Mouse (Mus musculus) B cell, adult 2 months (primary cell): Measurements from ENCODE around the gene Cdc14a.

ENCODE experiments used
- DNase-seq, 2 experiments: peaks; one replicate each; pipeline ENCODE4 v3.0.0; 2022

Gene Cdc14a

DNA sequence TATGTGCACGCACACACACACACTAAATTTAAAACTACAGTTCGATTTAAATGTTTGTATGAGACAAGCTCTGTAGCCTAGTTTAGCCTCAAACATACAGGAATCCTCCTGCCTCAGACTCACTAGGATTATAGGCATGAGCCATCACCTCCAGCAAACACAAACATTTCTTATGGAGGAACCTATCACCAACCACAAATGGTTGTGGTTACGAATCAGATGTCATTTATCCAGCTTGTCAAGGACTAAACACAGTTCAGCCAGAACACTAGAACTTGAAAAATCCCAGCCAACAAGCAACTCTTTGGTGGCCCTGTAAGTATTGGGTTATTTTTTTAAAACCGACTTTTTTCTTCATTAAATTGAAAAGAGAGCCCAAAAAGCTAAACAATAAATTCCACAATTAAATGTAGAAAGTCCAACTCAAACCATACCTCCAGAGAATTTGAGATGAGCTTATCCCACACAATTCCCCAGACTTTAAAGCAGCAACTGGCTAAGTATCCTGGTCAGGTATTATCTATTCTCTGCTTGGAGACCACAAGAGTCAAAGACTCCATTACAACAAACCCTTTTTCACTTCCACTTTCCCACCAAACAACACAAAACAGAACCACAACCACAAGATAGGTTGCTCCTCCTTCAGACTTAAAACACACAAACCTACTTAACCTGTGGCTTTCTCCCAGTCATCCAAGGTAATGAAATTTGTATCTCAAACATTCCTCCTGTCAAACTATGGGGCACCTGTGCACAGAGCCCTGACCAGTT lies 10.7 kb downstream of the Cdc14a start:
- no peak for DNase-seq

DNA sequence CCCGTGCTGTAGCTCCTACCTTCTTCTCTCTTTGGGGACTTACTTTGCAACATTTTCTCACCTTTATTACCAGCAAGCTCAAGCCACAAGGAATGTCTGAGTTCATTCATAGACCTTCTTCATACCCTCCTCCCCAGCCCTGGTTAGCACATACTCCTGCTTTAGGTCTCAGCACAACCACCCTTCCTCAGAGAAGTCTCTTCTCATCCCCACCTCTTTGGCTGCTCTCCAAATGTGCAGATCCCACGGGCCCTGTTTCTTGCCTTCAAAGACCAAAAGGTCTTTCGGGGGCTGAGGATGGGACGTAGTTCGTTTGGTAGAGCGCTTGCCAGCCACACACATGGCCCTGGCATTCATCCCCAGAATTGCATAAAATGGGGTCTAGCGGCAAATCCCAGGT lies 13.8 kb downstream of the Cdc14a start:
- no peak for DNase-seq

DNA sequence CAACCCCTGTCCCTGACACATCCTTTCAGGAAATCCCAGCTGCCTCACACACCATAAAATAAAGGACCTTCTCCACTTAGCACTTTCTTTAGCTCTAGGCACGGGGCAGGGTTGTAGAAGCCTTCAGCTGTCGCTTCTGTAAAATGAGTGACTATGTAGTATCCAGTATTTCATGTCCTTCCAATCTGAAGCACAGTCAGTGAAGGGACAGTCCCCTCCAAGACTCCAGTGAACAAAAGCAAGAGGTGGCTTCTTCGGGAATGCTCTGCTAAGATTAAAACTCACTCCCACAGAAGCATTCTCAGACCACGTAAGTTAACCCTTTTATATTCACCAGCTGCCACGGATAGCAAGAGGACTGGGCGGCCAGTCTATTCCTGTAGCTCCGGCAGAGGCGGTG lies 14.3 kb downstream of the Cdc14a start:
- DNase-seq: no peak

DNA sequence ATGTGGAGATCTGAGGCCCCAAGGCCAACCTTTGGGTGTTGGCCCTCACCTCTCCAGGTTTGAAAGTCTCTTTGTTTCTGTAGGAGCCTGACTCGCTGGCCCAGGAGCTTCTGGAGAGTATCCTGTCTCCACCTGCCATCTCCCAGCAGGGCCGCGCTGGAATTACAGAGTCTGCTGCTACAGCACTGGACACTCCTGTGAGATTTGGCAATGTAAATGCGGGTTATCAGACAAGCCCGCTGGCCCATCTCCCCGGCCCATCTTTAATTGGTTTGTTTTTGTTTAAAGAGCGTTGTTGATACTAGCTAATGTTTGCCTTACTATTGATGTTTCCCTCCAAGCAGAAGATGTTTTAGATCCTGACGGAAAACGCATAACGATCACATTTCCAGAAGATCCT lies 15.0 kb downstream of the Cdc14a start:
- no peak for DNase-seq

DNA sequence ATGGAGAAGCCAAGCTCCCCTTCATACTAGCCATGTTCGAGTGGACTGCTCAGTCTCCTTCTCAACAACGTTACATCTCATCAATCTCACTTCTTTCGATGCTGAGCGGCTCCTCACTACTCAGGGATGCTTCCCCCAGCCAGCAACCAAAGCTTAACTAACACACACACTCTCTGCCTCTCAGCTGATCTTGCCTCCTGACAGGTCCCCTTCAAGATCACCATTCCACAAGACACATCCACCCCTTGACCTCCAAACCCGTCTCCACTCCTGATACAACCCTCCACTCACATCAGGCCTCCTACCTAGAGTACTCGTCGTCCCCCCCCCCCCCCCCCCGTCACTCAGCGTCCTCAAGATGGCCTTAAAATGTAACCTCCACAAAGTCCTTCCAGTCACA lies 18.3 kb downstream of the Cdc14a start:
- DNase-seq: no peak

DNA sequence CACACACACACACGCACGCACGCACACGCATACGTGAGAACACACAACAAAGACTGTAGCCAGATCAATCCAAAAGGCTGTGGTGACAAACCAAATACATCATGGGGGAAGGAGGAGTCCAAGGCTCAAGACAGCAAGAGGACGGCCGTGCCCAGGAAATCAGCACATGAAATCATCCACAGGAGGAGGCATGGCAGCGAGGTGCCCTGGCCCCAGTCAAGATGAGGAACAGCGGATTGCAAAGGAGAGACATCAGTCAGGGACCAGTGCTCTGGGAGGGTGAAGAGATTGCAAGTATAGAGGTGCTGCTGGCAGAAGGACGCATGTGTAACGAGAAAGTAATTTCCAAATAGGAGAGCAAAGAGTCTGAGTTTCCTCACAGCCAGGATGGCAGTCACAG lies 22.4 kb downstream of the Cdc14a start:
- no peak for DNase-seq

DNA sequence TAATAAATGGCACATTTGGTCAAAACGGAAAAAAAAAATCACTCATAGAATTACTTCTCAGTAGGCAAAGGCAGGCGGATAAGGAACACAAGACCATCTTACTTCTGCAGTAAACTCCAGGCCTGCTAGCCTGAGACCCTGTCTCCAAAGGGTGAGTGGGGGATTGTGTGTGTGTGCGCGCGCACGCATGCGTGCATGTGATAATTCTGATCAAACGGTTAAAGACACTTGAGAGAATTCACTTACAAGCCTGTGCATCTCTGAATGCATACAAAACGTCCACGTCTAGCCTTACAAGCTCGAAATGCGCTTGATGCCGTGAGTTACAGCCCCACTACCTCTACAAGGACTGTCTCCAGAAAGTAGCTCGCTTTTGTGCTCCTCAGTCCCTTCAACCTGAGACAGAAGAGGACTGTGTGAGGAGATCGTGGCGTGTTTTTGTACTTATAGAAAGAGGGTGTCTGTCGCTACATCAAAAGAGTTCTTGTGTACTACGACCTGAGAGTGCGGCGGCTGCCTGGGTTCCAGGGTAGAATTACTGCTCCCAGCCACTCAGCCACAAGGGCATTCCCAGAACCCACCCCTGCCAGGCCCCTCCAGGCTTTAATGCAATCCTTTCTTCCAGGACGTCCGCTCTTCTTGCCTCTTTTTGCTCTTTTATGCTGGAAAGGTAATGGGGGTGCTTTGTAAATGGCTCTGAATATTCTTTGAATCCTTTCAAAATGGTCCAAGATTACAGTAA lies 24.3 kb downstream of the Cdc14a start:
- no peak for DNase-seq

DNA sequence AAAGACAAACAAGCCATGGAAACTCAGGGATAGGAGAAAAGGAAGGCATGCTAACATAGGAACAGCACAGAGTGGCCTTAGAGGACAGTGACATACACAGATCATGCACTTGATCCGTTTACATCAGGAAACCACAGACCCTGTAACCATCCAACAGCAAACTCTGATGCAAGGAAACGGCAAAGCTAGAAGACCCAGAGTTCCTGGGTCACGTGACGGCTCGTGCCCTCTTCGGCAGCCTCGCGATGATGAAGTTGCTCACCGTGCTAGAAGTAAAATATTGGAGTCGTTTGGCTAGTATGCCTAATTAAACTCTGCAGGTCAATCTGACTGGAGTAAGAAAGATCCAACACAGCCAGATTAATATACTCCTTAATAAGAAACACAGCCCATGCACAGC lies 25.3 kb downstream of the Cdc14a start:
- no peak for DNase-seq

DNA sequence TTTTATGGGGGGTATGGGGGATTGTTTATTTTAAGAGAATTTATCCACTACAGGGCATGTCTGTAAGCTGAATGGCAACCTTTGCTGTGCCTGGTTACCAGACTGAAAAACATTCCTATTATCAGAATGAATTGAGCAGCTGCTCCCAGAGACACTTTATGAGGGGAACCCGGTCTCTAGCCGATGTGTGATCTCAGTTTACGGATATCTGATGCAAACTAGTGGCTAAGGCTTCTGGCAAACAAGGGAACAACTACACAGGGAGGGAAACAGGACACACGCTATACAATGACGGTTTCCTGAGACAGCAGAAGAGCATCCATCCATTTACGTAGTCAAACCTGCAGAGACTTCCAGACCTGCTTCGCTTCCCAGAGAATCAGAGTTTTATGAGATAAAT lies 25.9 kb downstream of the Cdc14a start:
- DNase-seq: no peak

DNA sequence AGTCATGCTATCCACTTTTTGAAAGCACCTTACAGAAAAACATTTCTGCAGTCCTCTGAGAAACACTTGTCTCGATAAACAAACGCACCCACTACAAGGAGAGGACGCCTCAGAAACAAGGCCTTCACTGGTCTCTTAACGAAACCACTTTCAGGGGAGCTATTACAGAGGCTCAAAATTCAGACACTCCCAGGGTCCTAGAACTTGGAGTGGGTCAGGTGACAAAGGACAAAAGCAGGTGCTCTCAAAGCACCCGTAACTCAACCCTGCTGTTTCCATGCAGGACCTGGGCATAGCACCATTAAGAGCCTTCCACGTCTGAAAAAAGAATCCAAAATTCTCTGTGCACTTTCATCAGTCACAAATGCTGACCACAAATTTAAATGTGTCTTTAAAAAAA lies 26.5 kb downstream of the Cdc14a start:
- DNase-seq: no peak

DNA sequence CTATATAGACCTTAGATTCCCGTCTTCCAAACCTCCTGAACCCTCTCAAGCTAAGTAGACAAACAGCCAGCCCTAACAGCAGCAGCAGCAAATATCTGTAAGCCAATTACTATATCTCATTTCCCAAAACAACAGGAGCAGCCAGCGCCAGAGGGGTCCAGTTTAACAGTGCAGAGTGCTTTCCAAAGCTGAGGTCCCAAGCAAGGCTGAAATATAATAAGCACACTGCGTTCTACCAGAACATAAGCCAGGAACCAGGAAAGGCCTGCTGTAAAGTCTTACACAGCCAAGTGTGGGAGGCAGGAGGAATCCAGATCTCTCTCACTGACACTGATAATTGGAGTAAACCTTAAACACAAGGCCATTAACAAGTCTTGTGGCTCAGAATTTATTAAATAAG lies 27.3 kb downstream of the Cdc14a start:
- DNase-seq: no peak

DNA sequence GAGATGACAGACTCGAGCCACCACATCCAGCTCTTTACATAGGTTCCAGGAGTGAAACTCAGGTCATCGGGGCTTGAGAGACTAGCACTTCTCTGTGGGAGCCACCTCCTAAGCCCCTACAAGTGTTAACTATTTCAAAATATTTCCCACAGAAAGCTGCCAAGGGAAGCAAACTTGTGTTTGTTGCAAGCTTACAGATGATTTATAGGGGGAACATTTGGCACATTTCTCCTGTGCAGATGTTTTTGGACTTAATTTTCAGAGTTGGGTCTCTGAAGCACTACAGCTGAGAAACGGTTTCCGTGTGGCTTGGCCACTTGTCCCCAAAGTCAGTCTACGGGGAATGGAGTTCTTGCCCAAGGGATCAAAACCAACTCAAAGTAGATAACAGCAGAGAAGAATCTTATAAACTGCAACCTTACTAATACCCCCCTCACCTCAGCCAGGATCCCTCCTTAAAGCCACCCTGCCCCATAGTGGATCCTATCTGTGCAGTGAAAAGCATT lies 28.9 kb downstream of the Cdc14a start:
- DNase-seq: no peak

DNA sequence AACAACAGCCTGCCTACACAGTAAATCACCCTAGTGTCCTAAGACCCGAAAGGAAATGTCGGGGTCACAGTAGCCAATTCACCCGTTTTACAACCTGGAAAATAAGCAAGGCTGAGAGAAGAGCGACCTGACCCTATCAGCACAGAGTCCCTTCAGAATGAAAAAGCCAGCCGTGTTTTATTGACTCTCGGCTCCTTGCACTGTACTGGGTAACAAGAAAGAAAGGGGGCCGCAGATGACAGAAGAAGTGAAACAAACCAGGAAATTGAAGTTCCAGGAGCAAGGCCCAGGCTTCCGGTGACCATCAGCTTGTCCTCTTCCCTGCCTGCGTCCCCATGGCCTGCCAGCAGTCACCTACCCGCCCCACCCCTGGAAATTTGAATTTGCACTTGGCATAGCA lies 32.4 kb downstream of the Cdc14a start:
- no peak for DNase-seq

DNA sequence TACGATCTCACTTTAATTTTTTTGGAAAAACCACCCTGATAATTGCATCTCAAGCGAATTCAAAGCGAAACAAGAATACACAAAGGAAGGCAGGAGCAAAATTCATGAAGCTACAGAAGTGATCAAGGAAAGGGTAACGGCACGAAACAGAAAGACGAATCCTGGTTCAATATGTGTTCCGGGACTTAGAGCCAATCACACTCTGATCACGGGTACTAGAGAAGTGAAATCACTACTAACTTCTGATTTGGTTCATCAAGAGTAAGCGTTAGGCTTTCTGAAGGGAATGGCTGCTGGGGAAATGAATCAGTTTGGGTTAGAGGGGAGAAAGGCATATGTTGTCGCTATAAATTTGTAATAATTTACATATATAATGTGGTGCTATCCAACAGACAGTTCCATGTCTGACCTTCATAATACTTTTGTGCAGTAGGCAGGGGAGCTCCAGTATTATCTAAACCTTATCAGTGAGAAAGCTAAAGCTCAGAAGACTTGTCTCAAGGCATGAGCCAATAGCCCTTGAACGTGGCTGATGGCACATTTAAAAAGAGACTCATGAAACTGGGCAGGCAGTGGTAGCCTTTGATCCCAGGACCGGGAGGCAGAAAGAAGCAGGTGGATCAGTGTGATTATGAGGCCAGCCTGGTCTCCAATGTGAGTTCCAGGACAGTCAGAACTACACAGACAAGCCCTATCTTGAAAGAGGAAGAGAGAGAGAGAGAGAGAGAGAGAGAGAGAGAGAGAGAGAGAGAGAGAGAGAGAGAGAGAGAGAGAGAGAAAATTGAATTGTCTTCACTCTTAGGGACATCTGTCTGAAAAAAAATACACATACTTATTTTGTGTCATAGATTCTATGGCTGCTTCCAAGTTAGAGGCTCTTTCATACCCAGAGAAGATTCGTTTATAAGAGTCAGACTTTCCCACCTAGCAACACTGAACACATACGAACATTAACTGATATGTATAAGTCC lies 34.0 kb downstream of the Cdc14a start:
- no peak for DNase-seq

DNA sequence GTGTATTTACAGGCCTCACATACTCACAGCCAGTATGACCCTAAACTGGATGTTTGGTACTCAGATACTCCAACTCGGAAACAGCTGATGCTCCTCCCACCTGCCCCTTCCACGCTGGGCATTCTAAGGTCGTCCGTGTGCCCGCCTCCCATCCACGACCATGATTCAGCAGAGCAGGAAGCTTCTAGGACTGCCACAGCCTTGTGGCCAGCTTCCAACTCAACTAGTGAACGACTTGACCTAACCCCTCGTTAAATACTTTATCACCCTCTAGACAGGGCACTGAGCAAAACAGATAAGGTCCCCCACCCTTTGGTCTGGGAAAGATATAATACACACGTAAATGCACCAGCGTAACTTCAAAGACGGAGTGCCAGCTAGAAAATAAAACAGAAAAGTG lies 35.0 kb downstream of the Cdc14a start:
- DNase-seq: no peak

DNA sequence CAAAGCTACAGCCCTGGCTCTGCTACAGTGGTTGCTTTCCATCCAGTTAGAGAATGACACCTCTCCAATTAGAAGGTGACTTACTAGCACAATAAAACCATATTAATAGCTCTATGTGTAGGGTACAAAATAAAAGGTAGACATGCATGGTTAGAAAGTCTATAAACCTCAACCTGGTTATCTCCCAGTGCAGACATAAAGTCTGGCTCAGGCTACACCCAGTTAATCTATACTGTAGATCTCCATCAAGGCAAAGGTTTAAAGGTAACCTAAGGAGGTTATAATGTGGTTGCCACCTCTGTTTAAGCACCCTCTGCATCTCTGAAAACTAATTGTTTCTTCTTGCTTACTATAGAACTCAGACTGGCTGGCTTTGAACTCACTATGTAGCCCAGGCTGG lies 36.9 kb downstream of the Cdc14a start:
- DNase-seq: no peak

DNA sequence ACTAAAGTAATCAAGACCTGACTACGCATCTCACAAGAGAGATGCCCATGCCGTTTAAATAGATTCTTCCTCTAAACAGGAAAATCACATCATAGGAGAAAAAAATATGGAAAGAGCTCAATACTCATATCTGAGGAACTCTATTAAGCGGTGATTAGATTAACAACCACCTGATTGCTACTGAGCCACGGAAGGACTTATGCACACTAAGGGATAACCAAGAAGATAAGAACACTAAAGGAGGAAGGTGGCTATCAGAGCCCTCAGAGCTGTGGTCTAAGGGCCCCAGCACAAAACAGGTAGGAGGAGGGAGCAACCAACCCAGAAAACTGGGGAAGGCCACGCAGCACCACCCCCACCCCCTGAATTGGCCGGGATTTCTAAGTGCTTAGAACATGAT lies 37.5 kb downstream of the Cdc14a start:
- no peak for DNase-seq

DNA sequence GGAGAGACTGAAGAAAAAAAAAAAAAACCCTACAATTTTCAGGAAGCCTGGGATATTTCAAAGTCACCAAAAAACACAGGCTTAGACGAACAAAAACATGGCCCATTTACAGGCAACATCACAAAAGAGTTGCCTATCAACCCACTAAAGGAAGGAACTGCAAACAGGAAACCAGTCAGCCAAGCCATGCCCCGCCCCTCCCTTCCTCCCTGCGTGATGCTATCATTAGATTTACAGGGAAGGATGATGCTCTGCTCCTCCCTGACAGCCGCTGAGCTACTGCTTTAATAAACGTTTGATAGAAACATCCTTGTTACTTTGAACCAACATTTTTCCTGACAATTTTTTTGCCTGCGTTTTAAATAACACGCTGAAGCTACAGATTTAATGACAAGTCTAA lies 39.5 kb downstream of the Cdc14a start:
- DNase-seq: peak; percentile 11 to 16

DNA sequence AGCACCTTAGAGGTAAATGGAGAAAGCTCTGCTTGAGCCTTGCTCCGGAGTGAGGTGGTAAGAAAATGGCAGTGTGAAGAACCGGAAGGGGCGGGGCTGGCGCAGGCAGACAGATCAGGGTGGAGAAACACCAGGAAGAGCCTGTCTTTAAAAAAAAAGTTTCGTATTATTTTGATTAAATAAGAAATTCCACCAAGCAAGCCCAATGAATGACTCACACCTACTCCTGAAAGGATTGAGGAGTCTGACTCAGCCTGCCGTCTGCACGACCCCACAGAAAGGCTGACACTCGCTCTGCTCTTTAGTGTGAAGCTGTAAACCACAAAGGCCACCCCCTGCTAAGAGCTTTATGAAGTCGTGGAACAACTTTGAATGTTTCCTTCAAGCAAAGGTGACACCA lies 43.5 kb downstream of the Cdc14a start:
- DNase-seq: no peak

DNA sequence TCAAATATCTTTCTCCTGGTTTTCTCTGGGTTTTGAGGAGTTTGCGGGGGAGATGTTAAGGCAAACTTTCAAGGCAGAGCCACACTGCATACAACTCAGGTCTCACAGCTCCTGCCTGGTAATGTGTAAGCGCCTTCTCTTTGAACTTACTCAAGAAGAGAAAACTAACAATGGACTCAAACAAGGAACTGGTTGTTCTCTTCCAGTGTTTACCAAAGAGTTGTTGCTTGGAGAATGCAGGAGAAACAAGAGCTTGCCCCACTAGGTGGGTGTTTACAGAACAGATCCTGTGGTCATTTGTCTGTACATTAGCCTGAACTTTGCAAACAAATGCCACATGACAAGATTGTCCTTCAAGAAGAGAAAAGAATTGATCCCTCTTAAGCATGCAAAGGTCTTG lies 48.4 kb downstream of the Cdc14a start:
- DNase-seq: no peak

DNA sequence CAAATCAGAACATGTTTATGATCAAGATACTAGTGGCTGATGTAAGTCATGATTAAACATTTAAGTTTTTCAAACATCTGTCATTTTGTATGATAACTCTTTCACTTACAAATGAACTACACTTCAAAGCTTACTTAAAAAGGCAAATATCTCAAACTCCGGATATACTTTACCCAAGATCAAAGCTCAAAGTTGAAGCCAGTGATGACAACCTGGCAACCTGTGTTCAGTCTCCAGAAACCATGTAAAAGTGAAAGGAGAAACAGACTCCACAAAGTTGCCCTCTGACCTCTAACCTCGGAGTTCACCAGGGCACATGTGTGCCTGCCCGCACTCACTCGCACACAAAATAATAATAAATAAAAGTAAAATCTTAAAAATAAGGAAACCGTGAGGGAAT lies 49.3 kb downstream of the Cdc14a start:
- no peak for DNase-seq

DNA sequence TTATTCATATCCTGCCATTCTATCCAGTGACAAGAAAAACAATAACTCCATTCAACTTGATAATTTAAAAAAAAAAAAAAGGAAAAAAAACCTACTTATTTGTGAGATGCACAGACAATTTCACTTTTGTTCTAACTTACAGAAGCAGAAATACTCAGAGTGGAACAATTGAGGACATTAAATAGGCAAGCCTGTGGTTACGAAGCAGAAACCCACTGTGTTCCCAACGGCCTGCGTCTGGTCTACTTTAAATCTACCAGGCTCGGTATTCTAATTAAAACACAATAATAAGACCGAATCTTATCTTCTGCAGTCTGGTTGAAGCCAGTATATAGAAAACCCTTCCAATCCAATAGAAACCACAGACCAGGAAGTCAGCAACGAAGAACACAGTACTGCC lies 50.6 kb downstream of the Cdc14a start:
- DNase-seq: no peak

DNA sequence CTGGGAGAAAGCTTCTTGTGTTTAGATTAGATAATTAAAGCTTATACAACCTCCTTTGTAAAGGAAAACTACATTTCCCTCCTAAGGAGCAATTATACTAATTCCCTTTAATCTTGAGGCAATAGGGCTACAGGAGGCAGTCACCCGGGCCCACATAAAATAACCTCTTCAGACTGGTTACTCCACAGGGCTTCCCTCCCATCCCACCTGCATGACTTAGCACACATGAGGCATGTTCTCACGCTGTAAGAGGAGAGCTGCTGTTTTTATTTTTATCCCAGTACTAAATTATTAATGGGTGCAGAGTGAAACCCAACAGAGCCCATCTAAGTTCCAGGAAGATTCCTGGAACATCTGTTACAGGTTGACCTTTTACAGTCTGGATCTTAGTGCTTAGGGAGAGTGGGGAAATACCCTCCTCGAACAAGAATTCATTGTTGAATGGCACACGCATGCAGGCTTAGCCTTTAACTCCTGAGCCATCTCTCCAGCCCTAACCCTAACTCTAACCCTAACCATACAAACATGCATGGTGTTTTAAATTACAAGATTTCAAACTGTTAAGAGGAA lies 54.9 kb downstream of the Cdc14a start:
- DNase-seq: no peak
